Mouse (Mus musculus) T-cell, adult 2 months (primary cell): ENCODE measurements around the gene Vmn2r80.
"Not testable (repeated sequence)": the region's sequence is repeated elsewhere in the genome, so short reads cannot be mapped to it uniquely, and the experiment has no call there.

Source experiments
- DNase-seq: peaks from one replicate; pipeline ENCODE4 v3.0.0; 2022; ENCODE audit warnings: low spot score

The Vmn2r80 gene

GRCm38 (mm10) chr10:79148469-79148868, at the start of gene Vmn2r80:
Gene Vmn2r80 (plus strand): TSS chr10:79148769.
- DNase-seq = not testable (repeated sequence)

DNA sequence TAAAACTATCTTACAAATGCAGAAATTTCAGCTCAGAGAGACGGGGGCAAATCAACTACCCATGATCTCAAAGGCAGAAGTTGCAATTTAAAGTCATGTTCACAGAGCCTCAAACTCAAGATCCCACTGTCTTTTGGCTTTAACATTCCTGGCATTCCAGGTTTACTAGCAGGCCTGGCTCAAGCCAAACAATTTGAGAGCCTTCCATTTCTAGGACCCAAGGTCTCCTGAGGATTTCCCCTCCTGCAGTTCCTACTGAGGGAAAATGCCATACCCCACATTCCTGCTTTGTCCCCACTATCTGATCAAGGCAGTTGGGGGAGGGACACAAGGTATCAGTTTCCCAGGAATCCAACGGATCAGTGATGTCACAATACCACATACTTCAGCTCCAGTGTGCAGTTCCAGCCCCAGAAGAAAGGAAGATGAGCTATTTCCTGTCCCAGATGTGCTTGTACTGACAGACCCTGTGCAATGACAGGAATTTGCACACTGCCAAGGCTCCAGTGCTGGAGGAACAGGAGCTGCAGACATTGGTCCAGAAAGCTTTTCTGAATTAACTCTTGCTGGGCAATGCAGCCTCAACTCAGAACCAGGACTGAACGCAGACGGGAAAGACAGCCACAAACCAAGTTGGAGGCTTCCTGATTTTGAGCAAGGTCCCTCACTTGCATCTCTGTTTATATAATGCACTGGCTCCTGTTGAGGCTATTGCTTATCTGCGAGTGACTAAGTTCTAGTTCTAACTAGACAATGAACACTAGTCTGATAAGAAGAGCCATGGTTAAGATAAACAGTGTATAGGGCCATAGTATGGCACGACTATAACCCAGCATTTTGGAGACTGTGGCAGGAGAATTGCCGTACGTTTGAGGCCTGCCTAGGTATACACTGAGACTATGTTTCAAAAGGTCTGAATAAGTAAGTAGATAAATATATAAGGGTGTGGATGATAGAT, 42.0 kb upstream of the Vmn2r80 start:
- no peak for DNase-seq

GRCm38 (mm10) chr10:79107531-79107930, 41.0 kb upstream of the Vmn2r80 start:
- no peak for DNase-seq

GRCm38 (mm10) chr10:79109156-79109555, 39.4 kb upstream of the Vmn2r80 start:
- DNase-seq = no peak

DNA sequence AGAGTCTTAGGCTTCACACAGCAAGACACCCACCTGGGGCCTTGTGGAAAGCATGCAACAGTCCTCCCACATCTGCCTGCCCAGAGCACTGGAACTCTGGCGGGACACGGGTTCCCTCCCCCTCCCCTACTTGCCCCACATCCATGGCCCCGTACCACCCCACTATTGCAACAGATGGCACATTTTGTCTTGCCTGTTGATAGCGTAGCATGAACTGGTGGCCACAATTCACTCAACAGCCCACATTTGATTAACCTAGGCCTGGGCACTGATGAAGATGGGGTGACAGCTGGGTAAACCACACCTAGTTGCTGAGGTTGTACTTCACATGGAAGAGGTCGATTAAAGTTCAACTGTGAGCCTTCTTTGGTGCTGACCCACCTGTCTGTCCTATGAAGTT, 38.1 kb upstream of the Vmn2r80 start:
- no peak for DNase-seq

DNA sequence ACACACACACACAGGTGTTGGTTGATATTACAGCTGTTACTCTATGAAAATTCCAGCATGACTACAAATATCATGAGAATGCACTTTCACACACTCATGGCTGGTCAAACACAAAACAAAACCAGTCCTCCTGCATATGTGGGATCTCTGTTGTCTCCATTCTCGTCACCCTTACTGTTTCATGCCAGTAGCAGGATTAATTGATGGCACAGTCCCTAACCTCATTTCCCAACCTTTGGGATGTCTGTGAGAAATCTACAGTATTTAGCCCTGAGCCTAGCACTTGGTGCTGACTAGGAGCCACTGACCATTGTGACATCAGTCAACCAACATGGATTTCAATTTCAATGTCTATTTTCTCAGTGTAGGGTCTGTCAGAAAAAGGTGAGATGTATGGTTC, 33.5 kb upstream of the Vmn2r80 start:
- no peak for DNase-seq

GRCm38 (mm10) chr10:79116125-79116849, 32.3 kb upstream of the Vmn2r80 start:
- DNase-seq = peak; percentile 1

- no peak for DNase-seq
Observed at GRCm38 (mm10) chr10:79151602-79152001, 3.0 kb downstream of the Vmn2r80 start.

GRCm38 (mm10) chr10:79199973-79200372, 51.4 kb downstream of the Vmn2r80 start:
- not testable (repeated sequence) for DNase-seq

- no peak for DNase-seq
Observed at GRCm38 (mm10) chr10:79220432-79220831, 71.9 kb downstream of the Vmn2r80 start.

GRCm38 (mm10) chr10:79221606-79222005, 73.0 kb downstream of the Vmn2r80 start:
- no peak for DNase-seq

GRCm38 (mm10) chr10:79222214-79222613, 73.6 kb downstream of the Vmn2r80 start:
- DNase-seq = no peak
